Mouse (Mus musculus): Measurements from ENCODE around the gene Wdr59.

DNA sequence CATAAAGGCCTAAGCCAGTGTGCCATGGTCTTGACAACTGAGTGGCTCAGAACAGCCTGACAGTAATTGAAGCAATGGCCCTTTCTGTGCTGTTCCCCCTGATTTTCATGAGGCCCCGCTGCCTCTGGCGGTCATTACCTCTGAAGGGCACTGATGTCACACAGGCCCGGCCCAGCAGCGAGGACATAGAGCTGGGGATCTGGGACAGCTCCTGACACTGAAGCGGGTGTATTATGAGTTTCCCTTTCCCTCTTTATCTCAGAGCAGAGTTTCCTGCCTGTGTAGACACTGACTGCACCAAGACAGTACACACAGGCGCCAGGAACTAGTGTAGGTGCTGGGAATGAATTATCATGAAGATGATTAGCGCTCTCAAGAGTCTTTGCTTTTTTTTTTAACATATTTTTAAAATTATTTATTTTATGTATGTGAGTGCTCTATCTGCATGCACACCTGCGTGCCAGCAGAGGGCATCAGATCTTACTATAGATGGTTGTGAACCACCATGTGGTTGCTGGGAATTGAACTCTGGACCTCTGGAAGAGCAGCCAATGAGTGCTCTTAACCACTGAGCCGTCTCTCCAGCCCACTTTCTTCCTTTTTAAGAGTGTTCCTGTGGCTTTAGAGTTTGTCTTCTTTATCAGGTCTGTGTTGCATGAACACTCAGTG is 22.0 kb upstream of the Wdr59 start:
- TF ChIP-seq CTCF (IDR thresholded peaks at IDR 0.05; ENCODE audit: low read depth, low read length) (no peak), POLR2AphosphoS5 (IDR thresholded peaks at IDR 0.05; ENCODE audit: insufficient replicate concordance, low read depth, low read length) (no peak), GATA1 (IDR thresholded peaks at IDR 0.05; ENCODE audit: borderline replicate concordance, low read length) (no peak), TAL1 (conservative IDR thresholded peaks at IDR 0.05; ENCODE audit: low read depth, low read length) (no peak), GATA2 (IDR thresholded peaks at IDR 0.05; ENCODE audit: borderline replicate concordance, low read depth, low read length) (no peak)

All from G1E (cell line).